Mouse (Mus musculus): ENCODE results near the gene Hhex. TPM values are rescaled to one million over a fixed set of nuclear protein-coding genes. Genes with fewer than 3 reads are reported as not detected.

Gene Hhex
- 28.5 and 30.3 TPM in 2 replicates for polyA plus RNA-seq (2015; fragmentation: Nextera tagmentation; extraction: Ambion mirVana)

GRCm38 (mm10) chr19:37434263-37434951, at the start of gene Hhex:
Gene Hhex (plus strand): TSS chr19:37434810.
- H3K27me3 ChIP-seq, result peaks cover 83% of the 10 kb centered on the region
- H3K27ac ChIP-seq (replicated peaks), result peak within 1 kb of the TSS; percentile 84
- peak; percentile 77 for ATAC-seq (ENCODE audit: insufficient read depth)
- peak within 1 kb of the TSS; percentile 79 for H3K4me2 ChIP-seq
- no peaks in the 10 kb centered on the region for H3K36me3 ChIP-seq (replicated peaks)
- H3K4me3 ChIP-seq (replicated peaks), result peak within 1 kb of the TSS; percentile 66
- H3K4me1 ChIP-seq (replicated peaks), result peaks cover 38% of the 10 kb centered on the region
- peak within 1 kb of the TSS; percentile 66 for H3K9ac ChIP-seq
- no peaks in the 10 kb centered on the region for H3K9me3 ChIP-seq (replicated peaks)
- under 1% methylated on average over 72 of the region's 79 CpGs for WGBS (ENCODE audit: insufficient replicate concordance)

GRCm38 (mm10) chr19:37386126-37386525, 48.5 kb upstream of the Hhex start:
- H3K4me2 ChIP-seq, result no peak overlapping the region
- H3K27me3 ChIP-seq, result no peaks in the 10 kb centered on the region
- no peak for ATAC-seq (ENCODE audit: insufficient read depth)
- H3K9ac ChIP-seq, result no peak overlapping the region
- peaks cover 8% of the 10 kb centered on the region for H3K4me1 ChIP-seq (replicated peaks)
- H3K36me3 ChIP-seq (replicated peaks), result peaks cover 93% of the 10 kb centered on the region
- no peak overlapping the region for H3K27ac ChIP-seq (replicated peaks)
- 64% methylated on average over 3 of the region's 3 CpGs for WGBS (ENCODE audit: insufficient replicate concordance)
- H3K9me3 ChIP-seq (replicated peaks), result no peaks in the 10 kb centered on the region
- H3K4me3 ChIP-seq (replicated peaks), result no peak overlapping the region

GRCm38 (mm10) chr19:37391869-37392268, 42.7 kb upstream of the Hhex start:
- Histone ChIP-seq H3K9ac (no peak overlapping the region), H3K27ac (replicated peaks) (no peak overlapping the region), H3K4me3 (replicated peaks) (no peak overlapping the region), H3K27me3 (no peaks in the 10 kb centered on the region), H3K4me1 (replicated peaks) (no peaks in the 10 kb centered on the region), H3K4me2 (no peak overlapping the region), H3K36me3 (replicated peaks) (peaks cover 95% of the 10 kb centered on the region), H3K9me3 (replicated peaks) (no peaks in the 10 kb centered on the region)
- no peak for ATAC-seq (ENCODE audit: insufficient read depth)
- 96% methylated on average over 3 of the region's 3 CpGs for WGBS (ENCODE audit: insufficient replicate concordance)

- H3K9ac ChIP-seq, result no peak overlapping the region
- no peak overlapping the region for H3K27ac ChIP-seq (replicated peaks)
- H3K27me3 ChIP-seq, result no peaks in the 10 kb centered on the region
- ATAC-seq (ENCODE audit: insufficient read depth), result no peak
- peaks cover 96% of the 10 kb centered on the region for H3K36me3 ChIP-seq (replicated peaks)
- no peaks in the 10 kb centered on the region for H3K9me3 ChIP-seq (replicated peaks)
- 91% methylated on average over 3 of the region's 3 CpGs for WGBS (ENCODE audit: insufficient replicate concordance)
- H3K4me2 ChIP-seq, result no peak overlapping the region
- H3K4me3 ChIP-seq (replicated peaks), result no peak overlapping the region
- no peaks in the 10 kb centered on the region for H3K4me1 ChIP-seq (replicated peaks)
Measured at GRCm38 (mm10) chr19:37396279-37396678, 38.3 kb upstream of the Hhex start.

- no peaks in the 10 kb centered on the region for H3K27me3 ChIP-seq
- H3K36me3 ChIP-seq (replicated peaks), result peaks cover 98% of the 10 kb centered on the region
- no peak overlapping the region for H3K4me3 ChIP-seq (replicated peaks)
- H3K4me1 ChIP-seq (replicated peaks), result no peaks in the 10 kb centered on the region
- WGBS (ENCODE audit: insufficient replicate concordance), result 87% methylated on average over 6 of the region's 6 CpGs
- no peak overlapping the region for H3K9ac ChIP-seq
- no peak for ATAC-seq (ENCODE audit: insufficient read depth)
- no peak overlapping the region for H3K27ac ChIP-seq (replicated peaks)
- no peaks in the 10 kb centered on the region for H3K9me3 ChIP-seq (replicated peaks)
- no peak overlapping the region for H3K4me2 ChIP-seq
Measured at GRCm38 (mm10) chr19:37400936-37401335, 33.7 kb upstream of the Hhex start.

- Histone ChIP-seq H3K4me3 (replicated peaks) (no peak overlapping the region), H3K36me3 (replicated peaks) (peaks cover 94% of the 10 kb centered on the region), H3K4me1 (replicated peaks) (no peaks in the 10 kb centered on the region), H3K4me2 (no peak overlapping the region), H3K9me3 (replicated peaks) (no peaks in the 10 kb centered on the region), H3K9ac (no peak overlapping the region), H3K27me3 (no peaks in the 10 kb centered on the region), H3K27ac (replicated peaks) (no peak overlapping the region)
- 84% methylated on average over 4 of the region's 4 CpGs for WGBS (ENCODE audit: insufficient replicate concordance)
- ATAC-seq (ENCODE audit: insufficient read depth), result no peak
Measured at GRCm38 (mm10) chr19:37418294-37418693, 16.3 kb upstream of the Hhex start.

GRCm38 (mm10) chr19:37419613-37420012, 15.0 kb upstream of the Hhex start:
- Histone ChIP-seq H3K27me3 (no peaks in the 10 kb centered on the region), H3K4me3 (replicated peaks) (no peak overlapping the region), H3K36me3 (replicated peaks) (peaks cover 86% of the 10 kb centered on the region), H3K4me2 (no peak overlapping the region), H3K4me1 (replicated peaks) (no peaks in the 10 kb centered on the region), H3K9ac (no peak overlapping the region), H3K27ac (replicated peaks) (no peak overlapping the region), H3K9me3 (replicated peaks) (no peaks in the 10 kb centered on the region)
- ATAC-seq (ENCODE audit: insufficient read depth), result no peak
- 23% methylated on average over 3 of the region's 3 CpGs for WGBS (ENCODE audit: insufficient replicate concordance)

- Histone ChIP-seq H3K4me3 (replicated peaks) (no peak overlapping the region), H3K27me3 (peaks cover 46% of the 10 kb centered on the region), H3K4me2 (no peak overlapping the region), H3K27ac (replicated peaks) (no peak overlapping the region), H3K9me3 (replicated peaks) (no peaks in the 10 kb centered on the region), H3K36me3 (replicated peaks) (peaks cover 4% of the 10 kb centered on the region), H3K4me1 (replicated peaks) (peaks cover 7% of the 10 kb centered on the region), H3K9ac (no peak overlapping the region)
- WGBS (ENCODE audit: insufficient replicate concordance), result 29% methylated on average over 5 of the region's 5 CpGs
- ATAC-seq (ENCODE audit: insufficient read depth), result no peak
Measured at GRCm38 (mm10) chr19:37428589-37428988, 6.0 kb upstream of the Hhex start.

GRCm38 (mm10) chr19:37431139-37431756, 3.4 kb upstream of the Hhex start:
- 66% methylated on average over 11 of the region's 11 CpGs for WGBS (ENCODE audit: insufficient replicate concordance)

GRCm38 (mm10) chr19:37432868-37433570, 1.6 kb upstream of the Hhex start:
- peak overlapping the region; percentile 79 for H3K4me2 ChIP-seq
- H3K4me3 ChIP-seq (replicated peaks), result peak overlapping the region; percentile 66
- 23% methylated on average over 16 of the region's 16 CpGs for WGBS (ENCODE audit: insufficient replicate concordance)

More at GRCm38 (mm10) chr19:37431139-37431756, 3.4 kb upstream of the Hhex start:
- Histone ChIP-seq H3K9ac (no peak overlapping the region), H3K27me3 (peaks cover 73% of the 10 kb centered on the region), H3K4me3 (replicated peaks) (no peak overlapping the region), H3K4me1 (replicated peaks) (peaks cover 30% of the 10 kb centered on the region), H3K27ac (replicated peaks) (no peak overlapping the region), H3K36me3 (replicated peaks) (no peaks in the 10 kb centered on the region), H3K9me3 (replicated peaks) (no peaks in the 10 kb centered on the region), H3K4me2 (no peak overlapping the region)
- ATAC-seq (ENCODE audit: insufficient read depth), result no peak

GRCm38 (mm10) chr19:37433895-37434262, 731 bp upstream of the Hhex start:
- Histone ChIP-seq H3K9ac (peak overlapping the region; percentile 43), H3K4me2 (peak overlapping the region; percentile 79), H3K9me3 (replicated peaks) (no peaks in the 10 kb centered on the region), H3K27ac (replicated peaks) (peak overlapping the region; percentile 41), H3K36me3 (replicated peaks) (no peaks in the 10 kb centered on the region), H3K4me3 (replicated peaks) (peak overlapping the region; percentile 66), H3K27me3 (peaks cover 83% of the 10 kb centered on the region), H3K4me1 (replicated peaks) (peaks cover 38% of the 10 kb centered on the region)
- WGBS (ENCODE audit: insufficient replicate concordance), result 1% methylated on average over 14 of the region's 14 CpGs
- peak; percentile 23; the same call in 1 of the 2 replicates for ATAC-seq (ENCODE audit: insufficient read depth)

More at GRCm38 (mm10) chr19:37432868-37433570, 1.6 kb upstream of the Hhex start:
- no peak overlapping the region for H3K9ac ChIP-seq
- ATAC-seq (ENCODE audit: insufficient read depth), result no peak
- no peaks in the 10 kb centered on the region for H3K36me3 ChIP-seq (replicated peaks)
- peaks cover 86% of the 10 kb centered on the region for H3K27me3 ChIP-seq
- no peak overlapping the region for H3K27ac ChIP-seq (replicated peaks)
- H3K9me3 ChIP-seq (replicated peaks), result no peaks in the 10 kb centered on the region
- H3K4me1 ChIP-seq (replicated peaks), result peaks cover 38% of the 10 kb centered on the region

Measured in liver, embryonic 15.5 days (tissue).